Mouse (Mus musculus): ENCODE results near the gene Lrba. TPM values are rescaled to one million over a fixed set of nuclear protein-coding genes. Genes with fewer than 3 reads are reported as not detected.

Gene Lrba
- total and polyA plus RNA-seq, 3 experiments, result 9.7 to 24.3 (median 22.5) TPM

DNA sequence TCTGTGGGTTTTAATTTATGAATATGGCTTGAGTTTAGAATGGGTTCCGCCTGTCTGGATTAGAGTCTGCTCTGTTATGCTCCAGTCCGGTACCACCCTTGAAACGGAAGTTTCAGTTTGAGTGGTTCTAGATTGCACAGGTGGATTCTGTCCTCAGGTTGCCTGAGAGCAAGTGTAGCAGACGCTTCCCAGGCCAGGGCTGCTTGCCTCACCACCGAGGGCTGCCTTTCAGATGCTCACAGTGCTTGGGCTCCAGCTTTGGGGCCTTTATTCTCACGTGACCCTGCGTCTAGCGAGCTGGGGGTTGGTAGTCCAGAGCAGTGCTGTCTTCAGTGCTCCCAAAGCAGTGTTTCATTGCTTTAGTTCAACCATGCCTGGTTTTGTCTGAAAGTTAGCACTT is 22.7 kb downstream of the Lrba start:
- intact Hi-C loops (cut with DNase I), result no loop called here
- WGBS, result 78% methylated on average over 8 of the region's 8 CpGs

DNA sequence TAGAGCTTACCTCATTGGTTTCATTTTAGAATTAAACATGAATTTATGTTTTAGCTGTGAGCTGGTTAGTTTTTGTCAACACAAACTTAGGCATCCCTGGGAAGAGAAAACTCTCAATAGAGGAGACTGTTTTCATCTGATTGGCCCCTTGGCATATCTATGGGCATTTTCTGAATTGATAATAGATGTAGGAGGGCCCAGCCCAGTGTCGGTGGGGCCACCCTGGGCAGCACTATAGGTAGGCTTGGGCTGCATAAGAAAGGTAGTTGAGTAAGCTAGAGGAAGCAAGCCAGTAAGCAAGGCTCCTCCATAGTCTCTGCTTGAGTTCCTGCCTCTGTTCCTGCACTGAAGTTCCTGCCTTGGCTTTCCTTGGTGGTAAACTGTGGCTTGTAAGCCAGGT is 26.7 kb downstream of the Lrba start:
- WGBS, result 85% methylated on average over 1 of the region's 1 CpGs
- H3K9ac ChIP-seq (ENCODE audit: low read depth, low read length), result no peak overlapping the region
- H3K36me3 ChIP-seq (ENCODE audit: control insufficient read depth, insufficient read depth, low read length), result 0 out of 2 replicates have a peak, but pooled peaks cover 2% of the 10 kb centered on the region
- H3K4me3 ChIP-seq, result no peak overlapping the region
- H3K27ac ChIP-seq, result no peak overlapping the region
- DNase-seq, result no peak
- no peaks in the 10 kb centered on the region for H3K79me2 ChIP-seq (replicated peaks; ENCODE audit: control insufficient read depth, insufficient read depth, low read length)
- no peak for TF ChIP-seq CTCF (IDR thresholded peaks at IDR 0.05)
- intact Hi-C loops (cut with DNase I), result no loop called here
- peaks cover 2% of the 10 kb centered on the region for H3K4me1 ChIP-seq (ENCODE audit: control insufficient read depth, insufficient read depth, low read length)
- no peaks in the 10 kb centered on the region for H3K27me3 ChIP-seq (ENCODE audit: control insufficient read depth, insufficient read depth, low read length)

More for the DNA sequence above, 22.7 kb downstream of the Lrba start:
- TF ChIP-seq EP300 (IDR thresholded peaks at IDR 0.05; ENCODE audit: insufficient read depth, low read depth, low read length) (no peak), CTCF (IDR thresholded peaks at IDR 0.05) (no peak), POLR2A (IDR thresholded peaks at IDR 0.05; ENCODE audit: insufficient read depth, low read depth, low read length) (no peak)
- Histone ChIP-seq H3K4me1 (ENCODE audit: control insufficient read depth, insufficient read depth, low read length) (no peaks in the 10 kb centered on the region; the same call in 1 of the 2 replicates), H3K9ac (ENCODE audit: low read depth, low read length) (no peak overlapping the region), H3K79me2 (replicated peaks; ENCODE audit: control insufficient read depth, insufficient read depth, low read length) (no peaks in the 10 kb centered on the region), H3K27me3 (ENCODE audit: control insufficient read depth, insufficient read depth, low read length) (no peaks in the 10 kb centered on the region), H3K4me3 (no peak overlapping the region), H3K36me3 (ENCODE audit: control insufficient read depth, insufficient read depth, low read length) (no peaks in the 10 kb centered on the region), H3K27ac (no peak overlapping the region)
- DNase-seq, result no peak

DNA sequence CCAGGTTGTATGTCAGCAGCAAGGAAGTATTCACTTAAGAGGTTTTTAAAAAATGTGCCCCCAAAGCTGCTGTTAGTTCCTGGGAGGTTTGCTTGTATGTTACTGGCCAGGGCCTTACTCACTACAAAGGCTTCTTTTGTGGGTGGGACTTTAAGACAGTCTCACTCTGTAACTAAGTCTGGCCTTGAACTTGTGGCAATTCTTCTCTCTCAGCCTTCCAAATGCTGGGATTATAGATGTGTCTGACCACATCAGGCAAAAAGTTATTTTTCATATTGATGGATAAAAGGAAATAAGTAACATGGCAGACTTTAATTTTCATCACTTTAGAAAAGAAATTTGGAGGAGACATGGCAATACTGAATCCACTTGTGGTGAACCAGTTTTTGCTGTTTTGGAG is 28.1 kb downstream of the Lrba start:
- Histone ChIP-seq H3K4me1 (ENCODE audit: control insufficient read depth, insufficient read depth, low read length) (peaks cover 2% of the 10 kb centered on the region), H3K79me2 (replicated peaks; ENCODE audit: control insufficient read depth, insufficient read depth, low read length) (no peaks in the 10 kb centered on the region), H3K27me3 (ENCODE audit: control insufficient read depth, insufficient read depth, low read length) (no peaks in the 10 kb centered on the region), H3K27ac (no peak overlapping the region), H3K4me3 (no peak overlapping the region), H3K9ac (ENCODE audit: low read depth, low read length) (no peak overlapping the region), H3K36me3 (ENCODE audit: control insufficient read depth, insufficient read depth, low read length) (0 out of 2 replicates have a peak, but pooled peaks cover 2% of the 10 kb centered on the region)
- no peak for TF ChIP-seq POLR2A (IDR thresholded peaks at IDR 0.05; ENCODE audit: insufficient read depth, low read depth, low read length)
- TF ChIP-seq EP300 (IDR thresholded peaks at IDR 0.05; ENCODE audit: insufficient read depth, low read depth, low read length), result no peak
- no peak for TF ChIP-seq CTCF (IDR thresholded peaks at IDR 0.05)
- no peak for DNase-seq
- intact Hi-C loops (cut with DNase I), result no loop called here

DNA sequence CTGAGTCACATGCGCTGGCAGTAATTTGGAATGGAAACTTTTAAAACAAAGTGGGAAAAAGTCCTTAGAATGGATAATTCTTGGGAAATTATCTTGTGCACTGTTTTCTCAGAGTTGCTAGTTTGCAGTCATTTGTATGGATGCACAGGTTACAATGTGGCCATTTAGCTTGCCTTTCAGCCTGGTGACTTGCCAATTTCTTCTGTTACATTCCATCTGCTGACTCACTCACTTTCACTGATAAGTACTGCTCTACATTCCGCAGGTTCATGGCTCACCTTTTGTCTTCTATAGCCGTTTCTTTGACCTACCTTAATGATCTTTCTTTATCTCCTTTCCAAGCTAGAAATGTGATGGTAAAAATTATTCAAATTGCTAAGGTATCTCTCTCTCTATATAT is 28.6 kb downstream of the Lrba start:
- intact Hi-C loops (cut with DNase I), result no loop called here
- DNase-seq, result no peak
- Histone ChIP-seq H3K4me3 (no peak overlapping the region), H3K27me3 (ENCODE audit: control insufficient read depth, insufficient read depth, low read length) (no peaks in the 10 kb centered on the region), H3K36me3 (ENCODE audit: control insufficient read depth, insufficient read depth, low read length) (0 out of 2 replicates have a peak, but pooled peaks cover 2% of the 10 kb centered on the region), H3K79me2 (replicated peaks; ENCODE audit: control insufficient read depth, insufficient read depth, low read length) (no peaks in the 10 kb centered on the region), H3K4me1 (ENCODE audit: control insufficient read depth, insufficient read depth, low read length) (peaks cover 2% of the 10 kb centered on the region), H3K9ac (ENCODE audit: low read depth, low read length) (no peak overlapping the region), H3K27ac (no peak overlapping the region)
- TF ChIP-seq EP300 (IDR thresholded peaks at IDR 0.05; ENCODE audit: insufficient read depth, low read depth, low read length) (no peak), CTCF (IDR thresholded peaks at IDR 0.05) (no peak)
- WGBS, result 43% methylated on average over 3 of the region's 3 CpGs

DNA sequence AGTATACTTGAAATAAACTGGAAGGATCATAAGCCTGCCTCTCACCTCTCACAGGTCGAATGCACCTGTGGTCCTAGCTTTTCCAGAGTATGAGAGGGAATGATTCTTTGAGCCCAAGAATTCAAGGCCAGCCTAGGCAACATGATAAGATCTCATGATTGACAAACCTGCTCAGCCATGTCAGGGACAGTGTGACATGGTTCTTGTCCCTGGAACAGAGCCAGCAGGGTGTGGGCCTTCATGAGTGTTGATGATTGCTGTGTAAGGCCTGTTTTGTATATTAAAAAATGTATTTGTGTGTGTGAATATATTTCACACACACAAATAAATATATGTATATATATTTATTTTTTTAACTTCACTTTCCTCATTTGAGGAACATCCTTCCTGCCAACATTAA is 29.3 kb downstream of the Lrba start:
- H3K36me3 ChIP-seq (ENCODE audit: control insufficient read depth, insufficient read depth, low read length), result 0 out of 2 replicates have a peak, but pooled peaks cover 2% of the 10 kb centered on the region
- no peaks in the 10 kb centered on the region for H3K27me3 ChIP-seq (ENCODE audit: control insufficient read depth, insufficient read depth, low read length)
- no peak for TF ChIP-seq POLR2A (IDR thresholded peaks at IDR 0.05; ENCODE audit: insufficient read depth, low read depth, low read length)
- no peak for TF ChIP-seq CTCF (IDR thresholded peaks at IDR 0.05)
- TF ChIP-seq EP300 (IDR thresholded peaks at IDR 0.05; ENCODE audit: insufficient read depth, low read depth, low read length), result no peak
- peaks cover 2% of the 10 kb centered on the region for H3K4me1 ChIP-seq (ENCODE audit: control insufficient read depth, insufficient read depth, low read length)
- H3K4me3 ChIP-seq, result no peak overlapping the region
- intact Hi-C loops (cut with DNase I), result no loop called here
- no peak overlapping the region for H3K27ac ChIP-seq
- no peak overlapping the region for H3K9ac ChIP-seq (ENCODE audit: low read depth, low read length)
- DNase-seq, result no peak
- 80% methylated on average over 1 of the region's 1 CpGs for WGBS
- no peaks in the 10 kb centered on the region for H3K79me2 ChIP-seq (replicated peaks; ENCODE audit: control insufficient read depth, insufficient read depth, low read length)

DNA sequence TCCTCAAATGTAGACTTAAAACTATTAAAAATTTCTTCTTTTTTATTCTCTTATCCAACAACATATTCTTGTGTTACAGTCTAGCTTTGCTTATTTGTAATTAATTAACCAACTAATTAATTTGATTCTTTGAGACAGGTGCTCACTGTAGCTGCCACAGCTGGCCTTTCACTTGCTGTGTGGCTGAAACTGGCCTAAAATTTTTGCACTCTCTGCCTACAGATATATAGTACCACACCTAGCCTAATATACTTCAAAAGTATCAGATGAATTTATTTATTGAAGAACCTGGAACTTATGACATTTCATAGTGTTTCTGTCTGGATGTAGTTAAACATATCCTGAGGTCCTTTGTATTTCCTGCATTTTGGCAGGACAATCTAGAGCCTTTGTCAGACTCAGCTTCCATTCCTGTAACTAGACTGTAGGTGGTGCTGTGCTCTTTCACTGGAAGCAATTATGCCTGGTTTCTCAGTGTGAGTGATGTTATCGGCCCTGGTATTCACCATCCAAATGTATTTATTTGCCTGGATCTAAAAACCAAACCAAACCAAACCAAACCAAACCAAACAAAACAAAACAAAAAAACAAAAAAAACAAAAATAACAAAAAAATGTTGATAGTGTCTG is 43.7 kb downstream of the Lrba start:
- H3K4me3 ChIP-seq, result no peak overlapping the region
- TF ChIP-seq CTCF (IDR thresholded peaks at IDR 0.05) (peak; percentile 83), POLR2A (IDR thresholded peaks at IDR 0.05; ENCODE audit: insufficient read depth, low read depth, low read length) (no peak)
- no peaks in the 10 kb centered on the region for H3K27me3 ChIP-seq (ENCODE audit: control insufficient read depth, insufficient read depth, low read length)
- intact Hi-C loops (cut with DNase I), result loop anchor here (2.0 to 5.0 kb wide), 2 partner anchors 494 to 709 kb away; no protein-coding TSS in a partner anchor
- H3K36me3 ChIP-seq (ENCODE audit: control insufficient read depth, insufficient read depth, low read length), result no peaks in the 10 kb centered on the region
- DNase-seq, result no peak
- whole genome bisulfite sequencing, result 10% methylated on average over 1 of the region's 1 CpGs
- H3K4me1 ChIP-seq (ENCODE audit: control insufficient read depth, insufficient read depth, low read length), result no peaks in the 10 kb centered on the region
- H3K27ac ChIP-seq, result no peak overlapping the region
- no peaks in the 10 kb centered on the region for H3K79me2 ChIP-seq (replicated peaks; ENCODE audit: control insufficient read depth, insufficient read depth, low read length)
- H3K9ac ChIP-seq (ENCODE audit: low read depth, low read length), result no peak overlapping the region
